Mouse (Mus musculus): ENCODE results near the gene Mccc2. TPM values are rescaled to one million over a fixed set of nuclear protein-coding genes. Genes with fewer than 3 reads are reported as not detected.

Mccc2 gene
- polyA plus RNA-seq, 1 experiment from 2014 or later, result 30.0 TPM

DNA sequence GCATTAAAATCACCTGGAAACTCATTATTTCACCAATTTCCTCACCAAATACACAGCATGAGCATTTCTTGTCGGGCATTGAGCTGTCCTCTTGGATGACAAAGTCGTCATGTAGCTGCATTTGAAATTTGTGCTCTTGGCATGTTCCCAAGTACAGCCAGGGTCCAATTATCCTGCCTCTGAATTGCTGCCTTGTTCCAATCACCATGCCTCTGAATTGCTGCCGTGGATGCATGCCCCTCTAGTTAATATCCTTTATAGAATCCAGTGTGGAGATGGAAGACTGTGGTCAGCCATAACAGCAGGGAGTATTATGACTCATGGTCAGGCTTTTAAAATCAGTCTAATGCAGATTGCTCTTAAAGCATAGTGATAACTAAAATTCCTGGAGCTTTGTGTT lies 77.7 kb downstream of the Mccc2 start:
- Histone ChIP-seq H3K4me1 (peaks cover 23% of the 10 kb centered on the region), H3K27me3 (replicated peaks) (no peaks in the 10 kb centered on the region), H3K27ac (no peak overlapping the region), H3K4me3 (no peak overlapping the region), H3K36me3 (replicated peaks) (no peaks in the 10 kb centered on the region), H3K4me2 (no peak overlapping the region), H3K9me3 (no peaks in the 10 kb centered on the region), H3K9ac (no peak overlapping the region)
- 30% methylated on average over 3 of the region's 3 CpGs for WGBS
- ATAC-seq (replicated peaks), result no peak; the same call in 1 of the 2 replicates

- H3K4me1 ChIP-seq, result no peaks in the 10 kb centered on the region
- H3K9me3 ChIP-seq, result no peaks in the 10 kb centered on the region
- 70% methylated on average over 1 of the region's 1 CpGs for WGBS
- H3K4me2 ChIP-seq, result no peak overlapping the region
- H3K27ac ChIP-seq, result no peak overlapping the region
- no peak overlapping the region for H3K4me3 ChIP-seq
- no peak for ATAC-seq (replicated peaks)
- H3K27me3 ChIP-seq (replicated peaks), result no peaks in the 10 kb centered on the region
- no peak overlapping the region for H3K9ac ChIP-seq
- no peaks in the 10 kb centered on the region for H3K36me3 ChIP-seq (replicated peaks)
These were observed 83.0 kb downstream of the Mccc2 start for GRCm38 (mm10) chr13:99932406-99932805.

GRCm38 (mm10) chr13:99931502-99931901 lies 83.9 kb downstream of the Mccc2 start:
- H3K4me2 ChIP-seq, result no peak overlapping the region
- no peak overlapping the region for H3K4me3 ChIP-seq
- H3K4me1 ChIP-seq, result no peaks in the 10 kb centered on the region
- no peak for ATAC-seq (replicated peaks)
- WGBS, result 86% methylated on average over 6 of the region's 6 CpGs
- H3K27ac ChIP-seq, result no peak overlapping the region
- H3K36me3 ChIP-seq (replicated peaks), result no peaks in the 10 kb centered on the region
- H3K27me3 ChIP-seq (replicated peaks), result no peaks in the 10 kb centered on the region
- H3K9me3 ChIP-seq, result no peaks in the 10 kb centered on the region
- H3K9ac ChIP-seq, result no peak overlapping the region

DNA sequence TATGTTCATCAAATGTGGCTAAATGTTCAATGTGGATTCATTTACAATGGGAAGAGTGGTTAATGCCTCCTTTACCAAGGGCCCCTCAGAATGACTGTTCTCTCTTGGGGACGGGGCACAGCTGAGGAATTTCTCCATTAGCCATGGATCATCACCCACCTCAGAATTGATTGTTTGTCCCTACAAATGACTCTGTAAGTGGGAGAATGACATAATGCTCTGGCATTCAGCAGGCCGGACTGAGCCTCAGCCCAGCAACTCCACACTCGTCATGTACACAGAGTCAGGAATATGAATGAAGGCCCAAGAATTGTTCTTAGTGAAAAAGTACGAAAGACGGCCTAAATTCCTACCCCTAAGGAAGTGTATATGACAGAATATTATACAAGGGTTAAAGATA lies 89.2 kb downstream of the Mccc2 start:
- 43% methylated on average over 5 of the region's 5 CpGs for WGBS
- Histone ChIP-seq H3K27ac (no peak overlapping the region), H3K9ac (no peak overlapping the region), H3K9me3 (no peaks in the 10 kb centered on the region), H3K4me3 (no peak overlapping the region), H3K4me2 (no peak overlapping the region), H3K36me3 (replicated peaks) (no peaks in the 10 kb centered on the region), H3K4me1 (no peaks in the 10 kb centered on the region), H3K27me3 (replicated peaks) (no peaks in the 10 kb centered on the region)
- ATAC-seq (replicated peaks), result no peak

DNA sequence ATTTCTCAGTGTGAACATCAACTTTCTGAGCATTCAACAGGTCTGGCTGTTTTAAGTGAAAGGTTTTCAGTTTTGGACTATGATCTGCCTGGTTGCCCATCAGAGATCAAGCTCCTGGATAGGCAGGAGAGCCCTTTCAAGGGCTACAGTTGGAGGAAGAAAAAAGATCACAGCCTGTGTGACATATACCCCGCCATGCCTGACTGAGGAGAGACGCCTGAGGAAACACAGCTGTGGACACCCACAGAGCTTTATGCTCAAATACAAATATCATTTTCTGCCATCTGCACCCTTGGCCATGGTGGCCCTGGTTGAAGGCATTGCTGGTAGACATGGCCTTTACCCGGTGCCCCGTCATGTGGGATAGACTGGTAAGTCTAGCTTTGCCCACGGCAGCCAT lies 99.8 kb downstream of the Mccc2 start:
- 74% methylated on average over 5 of the region's 5 CpGs for WGBS
- H3K36me3 ChIP-seq (replicated peaks), result no peaks in the 10 kb centered on the region
- H3K27me3 ChIP-seq (replicated peaks), result no peaks in the 10 kb centered on the region
- no peak overlapping the region for H3K4me2 ChIP-seq
- no peak overlapping the region for H3K4me3 ChIP-seq
- no peaks in the 10 kb centered on the region for H3K9me3 ChIP-seq
- H3K9ac ChIP-seq, result no peak overlapping the region
- no peak overlapping the region for H3K27ac ChIP-seq
- no peak for ATAC-seq (replicated peaks)
- H3K4me1 ChIP-seq, result no peaks in the 10 kb centered on the region

DNA sequence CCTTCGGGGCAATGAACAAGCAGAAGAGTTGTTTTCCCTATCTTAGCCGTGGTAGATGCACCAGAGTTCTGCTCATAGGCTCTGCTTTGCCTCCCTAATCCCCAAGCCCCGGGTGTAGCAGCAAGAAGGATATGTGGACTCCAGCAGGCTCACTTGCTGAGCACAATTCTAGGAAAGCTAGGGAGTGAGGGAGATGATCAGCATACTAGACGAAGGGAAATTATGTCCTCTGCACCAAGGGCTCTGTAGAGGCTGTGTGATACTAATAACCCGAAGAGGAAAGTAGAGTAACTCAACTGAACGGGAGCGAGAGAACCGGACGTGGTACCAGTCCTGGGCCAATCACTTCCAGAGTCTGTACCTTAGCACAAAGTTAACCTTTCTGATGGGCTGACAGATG lies 114.5 kb downstream of the Mccc2 start, which contains the start of gene Cartpt:
Gene Cartpt (minus strand): TSS at position 127 of the 400 bp plus-strand sequence.
- H3K4me2 ChIP-seq, result peak within 1 kb of the TSS; percentile 59
- no peaks in the 10 kb centered on the region for H3K36me3 ChIP-seq (replicated peaks)
- H3K4me1 ChIP-seq, result peaks cover 21% of the 10 kb centered on the region
- no peak within 1 kb of the TSS for H3K27ac ChIP-seq
- peak within 1 kb of the TSS; percentile 35 for H3K4me3 ChIP-seq
- H3K9me3 ChIP-seq, result no peaks in the 10 kb centered on the region
- ATAC-seq (replicated peaks), result peak; percentile 45; the same call in 1 of the 2 replicates
- H3K27me3 ChIP-seq (replicated peaks), result peaks cover 30% of the 10 kb centered on the region
- H3K9ac ChIP-seq, result peak within 1 kb of the TSS; percentile 30
- 35% methylated on average over 9 of the region's 9 CpGs for WGBS

- Histone ChIP-seq H3K36me3 (replicated peaks) (no peaks in the 10 kb centered on the region), H3K4me1 (peaks cover 21% of the 10 kb centered on the region), H3K4me2 (peak overlapping the region; percentile 59), H3K9me3 (no peaks in the 10 kb centered on the region), H3K27me3 (replicated peaks) (peaks cover 30% of the 10 kb centered on the region), H3K4me3 (peak overlapping the region; percentile 35), H3K27ac (no peak overlapping the region), H3K9ac (peak overlapping the region; percentile 30)
- under 1% methylated on average over 30 of the region's 30 CpGs for WGBS
- peak; percentile 60 for ATAC-seq (replicated peaks)
These were observed 114.9 kb downstream of the Mccc2 start for GRCm38 (mm10) chr13:99900557-99900892.

DNA sequence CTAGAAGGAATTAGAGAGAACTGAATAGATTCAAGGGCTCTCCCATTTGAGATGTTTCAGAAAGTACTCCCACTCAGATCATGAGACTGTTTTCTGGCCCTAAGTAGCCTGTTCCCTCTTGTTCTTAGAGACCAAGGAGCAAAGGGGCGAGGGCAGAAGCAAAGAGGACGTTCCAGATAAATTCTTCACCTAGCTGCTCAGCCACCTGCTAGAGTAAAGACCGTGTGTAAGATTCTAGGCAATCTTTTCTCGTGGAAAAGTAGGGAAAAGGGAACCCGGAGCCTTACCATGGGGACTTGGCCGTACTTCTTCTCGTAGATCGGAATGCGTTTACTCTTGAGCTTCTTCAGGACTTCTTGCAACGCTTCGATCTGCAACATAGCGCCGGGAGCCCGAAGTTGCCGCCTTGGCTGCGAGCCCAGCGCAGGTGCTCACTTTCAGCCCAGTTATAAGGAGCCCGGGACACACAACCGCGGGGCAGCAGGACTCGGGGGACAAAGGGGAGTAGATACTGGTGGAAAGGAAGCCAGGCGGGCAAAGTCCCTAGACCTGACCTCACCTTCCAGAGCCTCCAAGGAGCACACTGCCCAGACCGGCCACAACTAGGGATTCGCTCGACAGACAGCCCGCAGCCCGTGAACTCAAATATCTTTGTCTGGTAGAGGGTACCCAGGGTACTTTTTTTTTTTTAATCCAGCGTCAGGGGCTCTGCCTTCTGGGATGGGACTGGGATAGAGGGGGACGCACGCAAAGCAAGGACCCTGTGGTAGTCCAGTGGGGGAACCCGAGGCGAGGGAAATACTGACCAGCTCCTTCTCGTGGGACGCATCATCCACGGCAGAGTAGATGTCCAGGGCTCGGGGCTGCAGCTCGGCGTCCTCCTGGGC lies 115.5 kb downstream of the Mccc2 start:
- ATAC-seq (replicated peaks), result peak; percentile 52
- Histone ChIP-seq H3K36me3 (replicated peaks) (no peaks in the 10 kb centered on the region), H3K4me1 (peaks cover 21% of the 10 kb centered on the region), H3K27me3 (replicated peaks) (peaks cover 30% of the 10 kb centered on the region), H3K9ac (peak overlapping the region; percentile 30), H3K4me2 (peak overlapping the region; percentile 59), H3K27ac (no peak overlapping the region), H3K4me3 (peak overlapping the region; percentile 35), H3K9me3 (no peaks in the 10 kb centered on the region)
- 4% methylated on average over 38 of the region's 38 CpGs for WGBS

DNA sequence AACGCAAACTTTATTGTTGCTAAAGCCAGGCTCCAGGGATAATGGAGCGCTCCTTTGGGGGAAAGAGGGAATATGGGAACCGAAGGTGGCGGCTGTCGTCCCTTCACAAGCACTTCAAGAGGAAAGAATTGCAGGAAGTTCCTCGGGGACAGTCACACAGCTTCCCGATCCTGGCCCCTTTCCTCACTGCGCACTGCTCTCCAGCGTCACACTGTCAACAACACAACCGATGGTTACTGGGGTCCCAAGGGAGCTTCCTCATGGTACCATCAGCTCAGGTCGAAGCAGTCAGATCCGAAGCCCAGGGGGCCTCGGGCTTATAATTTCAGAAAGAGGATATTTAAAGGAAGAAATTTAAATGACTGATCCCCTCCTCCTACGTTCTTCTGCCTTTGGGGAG lies 116.6 kb downstream of the Mccc2 start:
- Histone ChIP-seq H3K9me3 (no peaks in the 10 kb centered on the region), H3K9ac (no peak overlapping the region), H3K4me3 (no peak overlapping the region), H3K4me2 (no peak overlapping the region), H3K27me3 (replicated peaks) (peaks cover 30% of the 10 kb centered on the region), H3K36me3 (replicated peaks) (no peaks in the 10 kb centered on the region), H3K27ac (no peak overlapping the region), H3K4me1 (peaks cover 21% of the 10 kb centered on the region)
- WGBS, result 30% methylated on average over 14 of the region's 14 CpGs
- ATAC-seq (replicated peaks), result no peak

Other genes with a start within 250 kb of the Mccc2 start
- gene Cartpt, start 114.5 kb downstream of the Mccc2 start, polyA plus RNA-seq (2015; fragmentation: Nextera tagmentation; extraction: Ambion mirVana), result 16.8 and 19.2 TPM in 2 replicates
- gene Bdp1, start 88.4 kb upstream of the Mccc2 start, polyA plus RNA-seq (2015; fragmentation: Nextera tagmentation; extraction: Ambion mirVana), result 26.5 and 29.1 TPM in 2 replicates
- 359 and 394 TPM in 2 replicates for gene Serf1, start 92.4 kb upstream of the Mccc2 start, polyA plus RNA-seq (2015; fragmentation: Nextera tagmentation; extraction: Ambion mirVana)
- 45.5 and 47.0 TPM in 2 replicates for gene Smn1, start 109.2 kb upstream of the Mccc2 start, polyA plus RNA-seq (2015; fragmentation: Nextera tagmentation; extraction: Ambion mirVana)
- gene Naip2, start 186.5 kb upstream of the Mccc2 start, polyA plus RNA-seq (2015; fragmentation: Nextera tagmentation; extraction: Ambion mirVana), result 0.04 TPM in 1 of 2 replicates, not detected in the other
- 0.09 and 0.10 TPM in 2 replicates for gene Naip5, start 230.7 kb upstream of the Mccc2 start, polyA plus RNA-seq (2015; fragmentation: Nextera tagmentation; extraction: Ambion mirVana)

All from midbrain, embryonic 15.5 days (tissue).